Mouse (Mus musculus): ENCODE results near the gene Cep170.

DNA sequence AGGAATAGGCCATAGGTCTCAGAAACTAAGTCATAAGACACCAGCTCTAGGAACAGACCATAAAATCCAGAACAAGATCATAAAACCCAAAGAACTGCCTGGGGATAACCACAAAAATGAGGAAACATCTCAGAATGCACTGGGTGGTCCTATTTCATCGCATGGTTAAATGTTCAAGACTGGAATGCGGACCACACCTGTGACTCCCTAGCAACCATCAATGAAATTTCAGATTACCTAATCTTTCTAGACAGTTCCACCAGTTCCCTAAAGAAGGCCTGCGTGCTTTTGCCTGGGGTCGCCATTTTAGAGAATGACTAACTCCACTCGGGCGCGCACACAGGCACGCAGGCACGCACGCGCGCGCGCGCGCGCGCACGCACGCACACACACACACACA is 89.1 kb downstream of the Cep170 start:
- TF ChIP-seq CTCF (IDR thresholded peaks at IDR 0.05; ENCODE audit: low read depth) (no peak), EP300 (IDR thresholded peaks at IDR 0.05; ENCODE audit: low read depth) (no peak)

All from heart, postnatal 0 days (tissue).